Mouse (Mus musculus) liver, postnatal 0 days (tissue): ENCODE results near the gene Ugt2b34.

ENCODE experiments used
- CTCF ChIP-seq: sonication (generic); IDR thresholded peaks from 2 replicates; pipeline ENCODE4 v1.5.1; 2016; ENCODE audit warnings: antibody characterized with exemption, low read depth
- EP300 ChIP-seq: IDR thresholded peaks from 2 replicates; pipeline ENCODE4 v1.6.1; 2016; ENCODE audit warnings: antibody characterized with exemption, low read depth, mild to moderate bottlenecking

DNA sequence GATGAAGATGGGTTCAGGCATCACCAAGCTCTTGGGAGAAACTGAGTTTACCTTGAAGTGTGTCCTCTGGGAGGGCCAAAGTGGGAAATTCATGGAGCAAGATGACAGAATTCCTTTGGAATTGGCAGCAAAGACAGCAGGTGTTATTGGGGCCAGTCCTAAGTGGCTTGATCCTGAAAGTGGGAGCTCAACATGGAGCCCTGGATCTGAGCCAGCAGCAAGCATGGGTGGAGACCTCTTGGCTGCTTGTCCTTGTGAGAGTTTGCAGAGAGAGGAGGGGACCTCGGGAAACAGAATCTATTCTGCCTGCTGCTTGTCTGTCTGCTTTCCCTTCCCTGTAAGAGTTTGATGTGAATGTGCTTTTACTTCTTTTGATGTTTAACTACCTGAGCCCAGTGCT is 34.9 kb downstream of the Ugt2b34 start:
- TF ChIP-seq CTCF (no peak), EP300 (no peak)
